Mouse (Mus musculus): ENCODE data around the gene Ptprg. TPM values are rescaled to one million over a fixed set of nuclear protein-coding genes. Genes with fewer than 3 reads are reported as not detected.
A peak's percentile ranks its signal among the peaks of the same experiment; 100 is the strongest.

Gene Ptprg
- total RNA-seq, 1 experiment from 2014 or later = not detected

- no peak for ATAC-seq (replicated peaks in 1 of 2; ENCODE audit: insufficient read depth in 1 of 2, low FRiP score in 2 of 2, low TSS enrichment in 1 of 2, low read depth in 1 of 2, poor library complexity in 2 of 2, severe bottlenecking in 2 of 2)
Measured at GRCm38 (mm10) chr14:11698880-11699279, 145.5 kb downstream of the Ptprg start.

GRCm38 (mm10) chr14:11699654-11700053, 146.3 kb downstream of the Ptprg start:
- ATAC-seq (replicated peaks in 1 of 2; ENCODE audit: insufficient read depth in 1 of 2, low FRiP score in 2 of 2, low TSS enrichment in 1 of 2, low read depth in 1 of 2, poor library complexity in 2 of 2, severe bottlenecking in 2 of 2) = no peak

DNA sequence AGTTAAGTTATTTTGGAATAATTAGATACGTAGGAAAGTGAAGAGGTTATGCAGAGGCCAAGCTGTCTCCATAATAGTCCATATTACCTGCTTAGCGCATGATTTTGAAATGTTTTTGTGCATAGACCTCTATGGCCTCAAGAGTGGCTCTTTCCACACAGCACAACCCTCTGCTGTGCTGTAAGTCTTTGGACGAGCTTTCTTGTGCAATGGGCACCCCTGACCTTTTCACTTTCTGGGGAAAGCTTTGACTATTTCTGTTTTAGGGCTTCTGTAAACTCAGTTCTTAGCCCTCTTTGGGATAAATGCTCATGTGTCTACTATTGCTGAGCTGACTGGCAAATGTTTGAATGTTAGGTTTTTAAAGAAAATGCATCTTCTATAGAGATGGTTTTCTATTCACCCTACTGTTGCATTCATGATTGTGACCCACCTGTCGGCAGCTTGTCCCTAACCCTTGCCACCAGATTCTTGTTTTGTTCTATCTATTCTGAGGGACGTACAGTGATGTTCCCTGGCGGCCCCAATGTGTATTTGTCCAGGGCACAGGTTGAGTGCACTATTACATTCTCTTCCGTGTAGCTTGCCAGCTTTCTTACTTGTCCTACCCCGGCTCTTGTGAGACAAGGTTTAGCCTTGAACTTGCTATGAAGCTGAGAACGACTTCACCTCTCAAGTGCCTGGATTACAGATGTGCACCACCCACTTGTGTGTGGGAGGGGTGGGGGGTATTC, 148.4 kb downstream of the Ptprg start:
- no peak for ATAC-seq (replicated peaks in 1 of 2; ENCODE audit: insufficient read depth in 1 of 2, low FRiP score in 2 of 2, low TSS enrichment in 1 of 2, low read depth in 1 of 2, poor library complexity in 2 of 2, severe bottlenecking in 2 of 2)

GRCm38 (mm10) chr14:11702770-11703477, 149.6 kb downstream of the Ptprg start:
- ATAC-seq (replicated peaks in 1 of 2; ENCODE audit: insufficient read depth in 1 of 2, low FRiP score in 2 of 2, low TSS enrichment in 1 of 2, low read depth in 1 of 2, poor library complexity in 2 of 2, severe bottlenecking in 2 of 2) = no peak

DNA sequence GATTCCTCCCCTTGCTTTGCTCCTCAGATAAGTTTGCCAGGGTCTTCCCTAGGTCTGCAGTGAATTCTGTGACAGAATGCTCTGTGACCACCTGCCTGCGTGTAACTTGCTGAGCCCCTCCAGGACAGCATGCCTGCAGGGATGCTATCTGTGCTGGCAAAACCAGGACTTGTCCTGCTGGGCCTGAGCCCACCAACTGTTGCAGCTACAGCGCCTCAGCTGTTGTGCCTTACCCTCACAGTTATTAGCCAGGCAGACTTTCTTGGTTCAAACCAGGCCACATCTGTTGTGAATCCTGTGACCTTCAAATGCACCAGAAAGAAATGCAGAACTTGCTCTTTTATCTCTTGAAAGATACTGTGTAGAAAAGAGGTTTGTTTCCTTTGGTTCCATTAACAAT, 151.5 kb downstream of the Ptprg start:
- no peak for ATAC-seq (replicated peaks in 1 of 2; ENCODE audit: insufficient read depth in 1 of 2, low FRiP score in 2 of 2, low TSS enrichment in 1 of 2, low read depth in 1 of 2, poor library complexity in 2 of 2, severe bottlenecking in 2 of 2)

DNA sequence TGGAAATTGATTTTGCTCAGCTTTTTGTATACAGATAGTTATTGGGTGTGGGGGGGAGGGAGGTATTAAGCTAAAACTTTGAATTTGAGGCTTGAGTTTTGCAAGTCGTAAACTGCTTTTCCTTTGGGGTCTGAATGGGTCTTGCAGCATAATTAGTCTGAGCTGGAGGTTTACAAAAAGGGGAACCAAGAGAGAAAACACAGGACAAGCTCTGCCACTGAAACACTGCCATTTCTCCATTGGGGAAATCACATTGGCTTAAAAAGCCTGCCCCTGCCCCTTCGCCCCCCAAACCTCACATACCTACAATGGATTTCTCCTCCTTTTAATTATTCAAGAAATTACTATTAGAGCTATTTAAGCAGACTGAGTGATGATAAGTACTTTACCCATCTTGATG, 156.0 kb downstream of the Ptprg start:
- ATAC-seq (replicated peaks in 1 of 2; ENCODE audit: insufficient read depth in 1 of 2, low FRiP score in 2 of 2, low TSS enrichment in 1 of 2, low read depth in 1 of 2, poor library complexity in 2 of 2, severe bottlenecking in 2 of 2) = peak; percentile 55 to 75; a peak in 2 of 4 replicates

GRCm38 (mm10) chr14:11709798-11710197, 156.5 kb downstream of the Ptprg start:
- ATAC-seq (replicated peaks in 1 of 2; ENCODE audit: insufficient read depth in 1 of 2, low FRiP score in 2 of 2, low TSS enrichment in 1 of 2, low read depth in 1 of 2, poor library complexity in 2 of 2, severe bottlenecking in 2 of 2) = peak; percentile 77 to 79; a peak in 3 of 4 replicates

GRCm38 (mm10) chr14:11710410-11711122, 157.2 kb downstream of the Ptprg start:
- ATAC-seq (replicated peaks in 1 of 2; ENCODE audit: insufficient read depth in 1 of 2, low FRiP score in 2 of 2, low TSS enrichment in 1 of 2, low read depth in 1 of 2, poor library complexity in 2 of 2, severe bottlenecking in 2 of 2) = no peak

GRCm38 (mm10) chr14:11712146-11712545, 158.8 kb downstream of the Ptprg start:
- no peak for ATAC-seq (replicated peaks in 1 of 2; ENCODE audit: insufficient read depth in 1 of 2, low FRiP score in 2 of 2, low TSS enrichment in 1 of 2, low read depth in 1 of 2, poor library complexity in 2 of 2, severe bottlenecking in 2 of 2)

GRCm38 (mm10) chr14:11716230-11716629, 162.9 kb downstream of the Ptprg start:
- ATAC-seq (replicated peaks in 1 of 2; ENCODE audit: insufficient read depth in 1 of 2, low FRiP score in 2 of 2, low TSS enrichment in 1 of 2, low read depth in 1 of 2, poor library complexity in 2 of 2, severe bottlenecking in 2 of 2) = no peak

GRCm38 (mm10) chr14:11718201-11718600, 164.9 kb downstream of the Ptprg start:
- no peak for ATAC-seq (replicated peaks in 1 of 2; ENCODE audit: insufficient read depth in 1 of 2, low FRiP score in 2 of 2, low TSS enrichment in 1 of 2, low read depth in 1 of 2, poor library complexity in 2 of 2, severe bottlenecking in 2 of 2)

DNA sequence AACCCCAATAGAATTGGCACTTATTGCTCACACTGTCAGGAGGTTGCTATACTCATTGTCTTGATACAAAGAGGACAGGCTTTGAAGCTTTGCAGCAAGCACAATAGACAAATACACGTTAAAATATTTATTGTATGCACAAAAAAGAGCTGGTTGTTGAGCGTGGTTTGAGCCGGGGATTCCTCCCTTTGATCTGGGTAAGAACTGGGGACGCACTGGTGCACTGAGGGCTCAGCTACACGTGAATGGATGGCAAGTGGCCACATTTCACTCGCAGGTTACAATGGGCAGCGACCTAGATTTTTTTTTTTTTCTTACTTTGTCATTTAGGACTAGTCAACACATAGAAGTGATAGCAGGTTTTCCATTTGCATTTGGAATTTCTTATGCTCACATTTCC, 165.9 kb downstream of the Ptprg start:
- ATAC-seq (replicated peaks in 1 of 2; ENCODE audit: insufficient read depth in 1 of 2, low FRiP score in 2 of 2, low TSS enrichment in 1 of 2, low read depth in 1 of 2, poor library complexity in 2 of 2, severe bottlenecking in 2 of 2) = no peak

- ATAC-seq (replicated peaks in 1 of 2; ENCODE audit: insufficient read depth in 1 of 2, low FRiP score in 2 of 2, low TSS enrichment in 1 of 2, low read depth in 1 of 2, poor library complexity in 2 of 2, severe bottlenecking in 2 of 2) = no peak
Measured at GRCm38 (mm10) chr14:11722101-11722500, 168.8 kb downstream of the Ptprg start.

- no peak for ATAC-seq (replicated peaks in 1 of 2; ENCODE audit: insufficient read depth in 1 of 2, low FRiP score in 2 of 2, low TSS enrichment in 1 of 2, low read depth in 1 of 2, poor library complexity in 2 of 2, severe bottlenecking in 2 of 2)
Measured at GRCm38 (mm10) chr14:11723876-11724275, 170.5 kb downstream of the Ptprg start.

- no peak for ATAC-seq (replicated peaks in 1 of 2; ENCODE audit: insufficient read depth in 1 of 2, low FRiP score in 2 of 2, low TSS enrichment in 1 of 2, low read depth in 1 of 2, poor library complexity in 2 of 2, severe bottlenecking in 2 of 2)
Measured at GRCm38 (mm10) chr14:11731223-11731920, 178.0 kb downstream of the Ptprg start.

DNA sequence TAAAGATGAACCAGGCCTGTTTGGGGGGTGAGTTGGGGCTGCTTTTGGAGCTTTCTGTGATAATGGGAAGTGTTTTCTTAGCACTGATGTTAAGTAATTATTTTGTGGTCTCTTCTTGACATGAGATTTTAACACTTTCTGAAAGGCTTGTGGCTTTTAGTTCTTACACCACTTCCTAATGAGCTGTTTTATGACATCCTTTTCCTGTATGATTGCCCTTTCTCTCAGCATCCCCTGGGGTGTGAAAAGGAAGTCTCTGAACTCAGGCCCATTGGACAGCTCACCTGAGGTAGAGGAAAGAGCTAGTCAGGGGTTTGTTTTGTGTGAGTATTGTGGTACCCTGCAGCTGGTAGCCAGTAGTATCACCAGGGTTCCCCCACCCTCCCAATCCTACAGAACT, 179.0 kb downstream of the Ptprg start:
- ATAC-seq (replicated peaks in 1 of 2; ENCODE audit: insufficient read depth in 1 of 2, low FRiP score in 2 of 2, low TSS enrichment in 1 of 2, low read depth in 1 of 2, poor library complexity in 2 of 2, severe bottlenecking in 2 of 2) = peak; percentile 92 to 94

DNA sequence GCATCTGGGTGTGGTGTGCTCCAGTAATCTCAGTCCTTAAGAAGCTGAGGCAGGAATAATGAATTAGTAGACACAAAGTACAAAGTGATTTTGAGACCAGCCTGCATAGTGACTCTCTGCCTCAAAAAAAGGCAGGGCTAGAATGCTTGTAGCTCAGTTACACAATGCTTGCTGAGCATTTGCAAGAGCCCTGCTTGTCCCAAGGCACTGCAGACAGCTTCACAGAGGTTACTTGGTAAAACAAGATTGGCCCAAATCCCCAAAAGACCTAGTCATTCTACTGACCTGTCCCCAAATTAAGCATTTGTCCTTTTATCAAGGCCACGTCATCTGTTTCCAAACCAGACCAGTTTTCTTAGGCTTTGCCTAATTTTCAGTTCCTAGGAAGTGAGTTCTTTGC, 190.4 kb downstream of the Ptprg start:
- ATAC-seq (replicated peaks in 1 of 2; ENCODE audit: insufficient read depth in 1 of 2, low FRiP score in 2 of 2, low TSS enrichment in 1 of 2, low read depth in 1 of 2, poor library complexity in 2 of 2, severe bottlenecking in 2 of 2) = no peak

DNA sequence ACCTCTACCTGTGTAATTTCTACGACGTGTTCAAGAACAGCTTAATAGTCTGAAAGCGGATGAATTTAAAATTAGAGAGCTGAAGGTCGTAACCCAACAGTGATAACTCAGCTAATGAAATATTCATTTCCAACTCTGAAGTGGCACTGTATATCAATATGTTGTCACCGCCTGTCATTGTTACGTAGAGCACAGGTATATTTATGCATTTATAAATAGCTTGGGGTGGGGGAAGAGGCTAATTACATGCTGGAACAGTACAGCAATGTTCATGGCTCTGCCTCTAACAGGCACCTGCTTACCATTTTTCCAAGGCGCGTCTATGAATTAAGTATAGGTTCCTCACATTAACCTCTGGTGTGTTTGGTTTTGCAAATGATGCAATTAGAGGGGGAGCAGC, 199.3 kb downstream of the Ptprg start:
- ATAC-seq (replicated peaks in 1 of 2; ENCODE audit: insufficient read depth in 1 of 2, low FRiP score in 2 of 2, low TSS enrichment in 1 of 2, low read depth in 1 of 2, poor library complexity in 2 of 2, severe bottlenecking in 2 of 2) = no peak
